Mouse (Mus musculus) testis, adult 2 months (tissue): ENCODE measurements around the gene Med21.

ENCODE experiments used
- CTCF ChIP-seq: fragments of 200-500 bp; IDR thresholded peaks from 2 replicates; pipeline ENCODE4 v1.5.1; 2012; ENCODE audit warnings: low read depth, mild to moderate bottlenecking, inconsistent platforms, low read length, moderate library complexity; ENCODE audit not compliant: control insufficient read depth, insufficient read depth, insufficient replicate concordance
- POLR2A ChIP-seq: fragments of 200-500 bp; IDR thresholded peaks from 2 replicates; pipeline ENCODE4 v1.6.1; 2012; ENCODE audit warnings: low read depth, mild to moderate bottlenecking, inconsistent platforms, low read length, moderate library complexity; ENCODE audit not compliant: control insufficient read depth

- TF ChIP-seq CTCF (peak; percentile 70; the same call in 1 of the 2 replicates), POLR2A (no peak)
These were observed 20.3 kb downstream of the Med21 start for GRCm38 (mm10) chr6:146662679-146663078.
